Mouse (Mus musculus) liver, postnatal 0 days (tissue): ENCODE results near the gene Ttc28.

Experiments used
- CTCF ChIP-seq: sonication (generic); IDR thresholded peaks from 2 replicates; pipeline ENCODE4 v1.5.1; 2016; ENCODE audit warnings: antibody characterized with exemption, low read depth
- EP300 ChIP-seq: IDR thresholded peaks from 2 replicates; pipeline ENCODE4 v1.6.1; 2016; ENCODE audit warnings: antibody characterized with exemption, low read depth, mild to moderate bottlenecking

DNA sequence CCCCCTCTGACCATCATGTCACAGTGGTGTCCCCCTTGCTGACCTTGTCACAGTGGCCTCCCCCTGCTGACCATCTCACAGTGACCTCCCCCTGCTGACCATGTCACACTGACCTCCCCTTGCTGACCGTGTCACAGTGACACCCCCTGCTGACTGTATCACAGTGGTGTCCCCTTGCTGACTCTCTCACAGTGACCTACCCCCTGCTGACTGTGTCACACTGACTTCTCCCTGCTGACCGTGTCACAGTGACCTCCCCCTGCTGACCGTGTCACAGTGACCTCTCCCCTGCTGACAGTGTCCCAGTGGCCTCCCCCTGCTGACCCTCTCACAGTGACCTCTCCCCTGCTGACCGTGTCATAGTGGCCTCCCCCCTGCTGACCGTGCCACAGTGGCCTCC is 57.0 kb downstream of the Ttc28 start:
- peak; percentile 32; the same call in 1 of the 2 replicates for TF ChIP-seq CTCF
- TF ChIP-seq EP300: no peak
